Mouse (Mus musculus) intestine, embryonic 16.5 days (tissue): ENCODE results near the gene Arhgef3. TPM values are rescaled to one million over a fixed set of nuclear protein-coding genes. Genes with fewer than 3 reads are reported as not detected.
A peak's percentile ranks its signal among the peaks of the same experiment; 100 is the strongest.

Experiments
- ATAC-seq: fragments of 200-750 bp; cut with Nextera tagmentation; 2 replicates; pipeline ENCODE4 v1.8.0; 2017; ENCODE audit warnings: moderate TSS enrichment, moderate library complexity
- H3K27ac ChIP-seq: fragments of 300-500 bp; sonication (generic); 2 replicates; pipeline ENCODE4 v1.5.1; 2014; ENCODE audit warnings: mild to moderate bottlenecking, low read length
- H3K27me3 ChIP-seq: fragments of 300-500 bp; sonication (generic); replicated peaks from 2 replicates; pipeline ENCODE4 v1.6.1; 2014; ENCODE audit warnings: low read length, control low read depth, mixed read lengths; ENCODE audit not compliant: control insufficient read depth, insufficient read depth
- H3K36me3 ChIP-seq: fragments of 300-500 bp; sonication (generic); 2 replicates; pipeline ENCODE4 v1.6.1; 2014; ENCODE audit warnings: low read length, control low read depth; ENCODE audit not compliant: control insufficient read depth, insufficient read depth
- H3K4me1 ChIP-seq: fragments of 300-500 bp; sonication (generic); 2 replicates; pipeline ENCODE4 v1.6.1; 2014; ENCODE audit warnings: low read length, control low read depth, mixed read lengths; ENCODE audit not compliant: control insufficient read depth, insufficient read depth
- H3K4me2 ChIP-seq: fragments of 300-500 bp; sonication (generic); 2 replicates; pipeline ENCODE4 v1.6.1; 2014; ENCODE audit warnings: low read depth, low read length, control low read depth
- H3K4me3 ChIP-seq: fragments of 300-500 bp; sonication (generic); 2 replicates; pipeline ENCODE4 v1.5.1; 2014; ENCODE audit warnings: mild to moderate bottlenecking, low read length
- H3K9ac ChIP-seq: fragments of 300-500 bp; sonication (generic); 2 replicates; pipeline ENCODE4 v1.6.1; 2014; ENCODE audit warnings: low read depth, low read length
- H3K9me3 ChIP-seq: fragments of 300-500 bp; sonication (generic); 2 replicates; pipeline ENCODE4 v1.6.1; 2016; ENCODE audit warnings: low read length, control low read depth; ENCODE audit not compliant: control insufficient read depth
- WGBS: fragments of 180-500 bp; shearing (Covaris S2); extraction: QIAGEN DNeasy Blood & Tissue Kit; methylation state at CpG from one replicate; pipeline ENCODE4 v1.1.7; 2014; 5-methylcytosine and 5-hydroxymethylcytosine counted together
- polyA plus RNA-seq: library from polyadenylated mRNA; unstranded; fragments of >200 nt; fragmentation: Nextera tagmentation; extraction: Ambion mirVana; gene quantifications from 2 replicates; pipeline ENCODE4 v1.2.1, GENCODE M21; 2015

Gene Arhgef3
- polyA plus RNA-seq, 1 experiment from 2014 or later: 12.0 TPM

DNA sequence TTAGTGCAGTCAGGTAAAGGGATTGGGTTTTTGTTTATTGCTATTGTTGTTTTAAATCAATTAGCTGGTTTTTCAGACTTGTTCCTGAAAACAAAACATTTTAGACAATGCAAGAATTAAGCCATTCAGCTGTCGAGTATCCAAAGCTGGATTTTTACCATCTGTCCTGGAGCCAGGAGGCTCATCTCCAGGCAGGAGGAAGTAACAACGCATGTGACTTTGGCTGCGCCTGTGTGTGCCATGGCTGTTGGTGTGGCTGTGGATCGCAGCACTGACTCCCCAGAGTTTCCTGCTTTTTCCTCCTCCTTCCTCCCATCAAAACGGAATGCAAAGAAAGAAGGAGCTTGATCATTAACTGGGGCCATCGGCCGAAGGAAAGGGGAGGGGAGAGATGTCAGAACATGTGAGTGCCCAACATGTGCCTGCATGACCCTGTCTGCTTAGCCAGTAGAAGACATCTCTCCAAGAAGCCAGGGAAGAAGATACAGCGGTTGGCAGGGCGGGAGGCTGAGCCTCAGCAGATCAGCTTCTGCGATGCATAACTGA is 216.9 kb downstream of the Arhgef3 start:
- 53% methylated on average over 10 of the region's 10 CpGs for WGBS
- Histone ChIP-seq H3K9ac (no peak overlapping the region), H3K27ac (no peak overlapping the region), H3K4me3 (no peak overlapping the region), H3K27me3 (no peaks in the 10 kb centered on the region), H3K4me1 (0 out of 2 replicates have a peak, but pooled peaks cover 4% of the 10 kb centered on the region), H3K36me3 (no peaks in the 10 kb centered on the region), H3K4me2 (no peak overlapping the region), H3K9me3 (no peaks in the 10 kb centered on the region)
- ATAC-seq: no peak

DNA sequence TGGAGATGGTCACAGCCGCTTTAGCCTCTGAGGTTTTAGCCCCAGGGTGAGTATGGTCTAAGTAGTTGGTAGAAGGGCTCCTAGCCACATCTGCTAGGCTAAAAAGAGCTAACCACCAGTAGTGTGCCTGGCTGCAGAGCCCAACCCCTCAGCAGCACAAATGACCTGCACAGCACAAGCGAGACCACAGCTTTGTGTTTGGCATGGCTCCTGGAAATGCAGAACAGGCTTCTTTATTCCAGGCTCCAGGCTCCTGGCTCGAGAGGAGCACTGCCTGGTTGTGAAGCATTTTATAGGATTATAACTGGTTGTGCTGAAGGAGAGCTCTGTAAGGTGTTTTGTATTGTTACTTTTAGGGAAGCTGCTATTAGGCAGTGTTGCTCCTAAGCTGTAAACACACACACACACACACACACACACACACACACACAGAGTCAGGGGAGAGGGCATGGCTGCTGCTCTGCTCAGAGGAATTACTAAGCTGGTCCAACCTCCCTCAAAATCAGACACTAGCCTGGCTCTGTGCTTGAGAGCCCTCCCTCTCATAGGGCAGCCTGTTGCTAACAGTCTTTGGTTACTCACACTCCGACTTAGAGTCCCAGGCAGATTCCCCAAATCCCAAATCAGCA is 217.8 kb downstream of the Arhgef3 start:
- ATAC-seq: no peak
- 67% methylated on average over 4 of the region's 4 CpGs for WGBS
- no peak overlapping the region for H3K9ac ChIP-seq

DNA sequence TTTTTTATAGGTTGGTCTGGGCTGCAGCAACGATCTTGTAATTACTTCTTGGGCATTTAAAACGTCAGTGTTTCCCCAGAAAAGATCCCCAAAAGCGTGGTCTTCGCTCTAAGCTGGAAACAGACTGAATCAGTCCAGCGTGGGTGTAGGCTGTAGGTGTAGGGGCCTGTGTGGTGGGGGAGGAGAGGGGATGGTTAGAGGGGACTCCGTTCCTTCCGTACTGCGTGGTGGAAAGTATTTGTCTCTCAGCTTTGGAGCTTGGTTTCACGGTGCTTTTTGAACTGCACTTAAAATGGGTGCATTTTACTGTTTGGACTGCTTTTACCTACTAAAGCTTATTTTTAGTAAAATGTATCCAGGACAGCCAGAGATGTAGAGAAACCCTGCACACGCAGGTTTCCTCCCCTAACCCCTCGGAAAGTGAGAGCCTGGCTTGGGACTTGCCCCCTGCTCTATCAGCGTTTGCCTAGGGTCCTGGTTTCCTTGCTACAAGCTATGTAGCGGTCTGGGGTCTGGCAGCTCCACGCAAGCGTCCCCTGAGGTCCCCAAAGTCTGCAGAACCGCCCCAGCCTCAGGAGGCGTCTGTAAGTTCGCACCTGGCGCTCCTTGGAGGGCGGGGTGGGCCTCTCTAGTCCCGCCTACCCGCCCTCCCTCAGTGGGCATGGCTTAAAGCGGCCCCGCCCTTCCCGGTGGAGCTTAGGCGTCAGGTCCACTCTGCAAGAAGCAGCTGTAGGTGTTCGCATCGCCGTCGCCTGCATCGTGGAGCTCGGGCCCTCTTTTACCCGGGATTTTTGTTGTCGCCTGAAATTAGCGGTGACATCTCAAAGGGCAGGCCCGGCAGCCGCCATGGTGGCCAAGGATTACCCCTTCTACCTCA is 220.9 kb downstream of the Arhgef3 start:
- Histone ChIP-seq H3K27ac (no peak overlapping the region; the same call in 1 of the 2 replicates), H3K4me2 (peak overlapping the region; percentile 98)
- 5% methylated on average over 37 of the region's 37 CpGs for WGBS

More for the DNA sequence above, 217.8 kb downstream of the Arhgef3 start:
- Histone ChIP-seq H3K27ac (no peak overlapping the region), H3K4me3 (no peak overlapping the region), H3K4me2 (no peak overlapping the region), H3K36me3 (no peaks in the 10 kb centered on the region), H3K4me1 (peaks cover 7% of the 10 kb centered on the region), H3K27me3 (no peaks in the 10 kb centered on the region), H3K9me3 (no peaks in the 10 kb centered on the region)

GRCm38 (mm10) chr14:27336208-27337114 is 221.8 kb downstream of the Arhgef3 start:
- H3K27ac ChIP-seq: no peak overlapping the region; the same call in 1 of the 2 replicates
- H3K36me3 ChIP-seq: no peaks in the 10 kb centered on the region
- H3K9me3 ChIP-seq: no peaks in the 10 kb centered on the region
- H3K4me1 ChIP-seq: peaks cover 7% of the 10 kb centered on the region
- H3K4me2 ChIP-seq: peak overlapping the region; percentile 98
- peak overlapping the region; percentile 73 for H3K9ac ChIP-seq
- 4% methylated on average over 34 of the region's 34 CpGs for WGBS
- H3K27me3 ChIP-seq: no peaks in the 10 kb centered on the region
- H3K4me3 ChIP-seq: peak overlapping the region; percentile 64
- ATAC-seq: peak; percentile 80

More for the DNA sequence above, 220.9 kb downstream of the Arhgef3 start:
- Histone ChIP-seq H3K4me1 (peaks cover 8% of the 10 kb centered on the region), H3K9ac (peak overlapping the region; percentile 73), H3K4me3 (peak overlapping the region; percentile 64), H3K27me3 (no peaks in the 10 kb centered on the region), H3K9me3 (no peaks in the 10 kb centered on the region), H3K36me3 (no peaks in the 10 kb centered on the region)
- peak; percentile 96 for ATAC-seq

- 0 out of 2 replicates have a peak overlapping the region, but pooled peaks have one; percentile 73 for H3K9ac ChIP-seq
- WGBS: 44% methylated on average over 6 of the region's 6 CpGs
Observed at GRCm38 (mm10) chr14:27337156-27337555, 222.5 kb downstream of the Arhgef3 start.

GRCm38 (mm10) chr14:27338034-27338708 is 223.5 kb downstream of the Arhgef3 start:
- H3K9me3 ChIP-seq: no peaks in the 10 kb centered on the region
- no peaks in the 10 kb centered on the region for H3K36me3 ChIP-seq
- H3K4me1 ChIP-seq: peaks cover 7% of the 10 kb centered on the region
- H3K9ac ChIP-seq: no peak overlapping the region
- no peak for ATAC-seq
- 36% methylated on average over 12 of the region's 12 CpGs for WGBS
- H3K4me2 ChIP-seq: no peak overlapping the region
- no peaks in the 10 kb centered on the region for H3K27me3 ChIP-seq
- no peak overlapping the region for H3K4me3 ChIP-seq
- H3K27ac ChIP-seq: no peak overlapping the region

More at GRCm38 (mm10) chr14:27337156-27337555, 222.5 kb downstream of the Arhgef3 start:
- Histone ChIP-seq H3K36me3 (no peaks in the 10 kb centered on the region), H3K4me2 (peak overlapping the region; percentile 98), H3K4me3 (peak overlapping the region; percentile 64), H3K4me1 (peaks cover 5% of the 10 kb centered on the region), H3K27ac (no peak overlapping the region), H3K9me3 (no peaks in the 10 kb centered on the region), H3K27me3 (no peaks in the 10 kb centered on the region)
- no peak for ATAC-seq

DNA sequence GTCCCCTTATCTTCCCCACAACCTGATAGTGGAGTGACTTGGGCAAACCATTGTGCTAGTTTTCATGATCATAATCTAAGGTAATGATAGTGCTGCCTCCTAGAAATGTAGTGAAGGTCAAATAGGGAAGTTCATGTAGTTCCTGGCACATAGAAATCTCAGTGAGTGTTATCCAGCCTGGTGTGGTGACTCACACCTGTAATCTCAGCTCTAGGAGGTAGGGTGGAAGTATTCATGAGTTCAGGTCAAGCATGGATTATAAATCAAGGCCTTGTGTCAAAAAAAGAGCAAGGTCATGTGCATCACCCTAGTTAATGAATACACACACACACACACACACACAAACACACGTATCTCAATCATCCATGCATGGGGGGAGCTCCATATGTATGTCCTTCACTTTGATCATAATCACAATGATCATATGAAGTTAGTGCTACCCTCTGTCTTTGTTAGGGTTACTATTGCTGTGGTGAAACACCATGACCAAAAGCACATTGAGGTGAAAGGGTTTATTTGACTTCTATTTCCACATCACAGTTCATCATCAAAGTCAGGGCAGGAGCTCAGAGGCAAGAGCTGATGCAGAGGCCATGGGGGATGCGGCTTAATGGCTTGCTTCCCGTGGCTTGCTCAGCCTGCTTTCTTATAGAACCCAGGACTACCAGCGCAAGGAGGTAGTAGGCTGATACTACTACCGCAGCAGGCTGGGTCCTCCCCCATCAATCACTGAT is 226.2 kb downstream of the Arhgef3 start:
- Histone ChIP-seq H3K4me2 (no peak overlapping the region), H3K4me1 (peaks cover 16% of the 10 kb centered on the region), H3K9me3 (no peaks in the 10 kb centered on the region), H3K36me3 (no peaks in the 10 kb centered on the region), H3K4me3 (no peak overlapping the region), H3K9ac (no peak overlapping the region), H3K27me3 (no peaks in the 10 kb centered on the region), H3K27ac (peak overlapping the region; percentile 30; the same call in 1 of the 2 replicates)
- 62% methylated on average over 5 of the region's 5 CpGs for WGBS
- ATAC-seq: peak; percentile 38

DNA sequence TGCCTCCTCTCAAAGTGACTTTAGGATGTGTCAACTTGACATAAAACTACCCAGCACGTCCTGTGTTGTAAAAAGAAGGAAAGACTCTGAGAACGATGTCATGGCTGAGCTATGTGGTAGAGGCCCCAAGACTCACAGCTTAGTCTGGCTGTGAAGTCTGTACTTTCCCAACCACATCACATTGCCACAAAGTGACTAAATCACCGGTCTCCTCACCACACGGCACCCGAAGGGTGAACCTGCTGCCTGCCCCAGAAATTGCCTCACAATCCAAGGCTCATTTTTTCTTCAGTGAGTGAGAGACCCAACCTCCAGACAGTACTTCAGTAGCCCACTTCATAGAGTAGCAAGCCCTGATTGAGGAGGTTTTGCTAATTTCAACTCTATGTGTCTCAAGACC is 226.8 kb downstream of the Arhgef3 start:
- Histone ChIP-seq H3K4me2 (no peak overlapping the region), H3K27ac (no peak overlapping the region), H3K9me3 (no peaks in the 10 kb centered on the region), H3K4me1 (peaks cover 16% of the 10 kb centered on the region), H3K4me3 (no peak overlapping the region), H3K27me3 (no peaks in the 10 kb centered on the region), H3K9ac (no peak overlapping the region), H3K36me3 (no peaks in the 10 kb centered on the region)
- 61% methylated on average over 5 of the region's 5 CpGs for WGBS
- no peak for ATAC-seq
